In the genomic region with DNA sequence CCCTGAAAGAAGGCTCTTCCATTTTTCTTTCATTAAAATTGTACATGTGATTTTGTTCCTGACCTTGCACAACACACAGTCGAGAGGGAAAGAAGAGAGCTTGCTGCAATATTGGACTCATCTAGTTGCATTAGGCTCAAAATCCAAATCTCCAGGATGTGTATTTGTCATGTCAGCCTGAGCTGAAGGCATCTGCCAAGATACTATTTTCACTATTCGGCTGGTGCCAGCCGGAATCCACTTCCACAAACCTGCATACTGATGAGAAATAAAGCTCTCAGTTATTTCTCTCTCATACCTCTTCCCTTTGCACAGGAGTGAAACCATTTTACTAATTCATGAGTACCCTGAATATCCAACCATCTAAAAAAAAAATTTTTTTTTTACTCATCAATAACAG, we compare ENCODE assay signal across 16 mouse cellular contexts. TPM values are rescaled to one million over a fixed set of nuclear protein-coding genes. Genes with fewer than 3 reads are reported as not detected.
A peak's percentile ranks its signal among the peaks of the same experiment; 100 is the strongest.
DNase-seq lines count a peak whose midpoint lies in the region; ATAC-seq and TF ChIP-seq lines count a peak whose summit lies in the region.
"Had no signal": no experiment of that assay in that cellular context is flagged by ENCODE, and none has a peak within 500 bp of the region (broad histone marks: within the 10 kb centered on the region; RNA-seq: fewer than 3 reads in every experiment).

No protein-coding gene starts in this region.

- H3K9me3 ChIP-seq in hindbrain, embryonic 12.5 days (replicated peaks) = no peaks in the 10 kb centered on the region
- H3K9me3 ChIP-seq in hindbrain, embryonic 16.5 days (ENCODE audit: control insufficient read depth, low read length) = peaks cover 3% of the 10 kb centered on the region; the same call in 1 of the 2 replicates
- peaks cover 9% of the 10 kb centered on the region; the same call in 1 of the 2 replicates for H3K9me3 ChIP-seq in midbrain, embryonic 13.5 days
- H3K9me3 ChIP-seq: heart, embryonic 15.5 days had no signal

- peaks cover 11% of the 10 kb centered on the region for H3K4me1 ChIP-seq in hindbrain, embryonic 12.5 days
- H3K4me1 ChIP-seq in hindbrain, embryonic 16.5 days (ENCODE audit: control insufficient read depth, insufficient read depth, low read depth, low read length) = no peaks in the 10 kb centered on the region
- H3K4me1 ChIP-seq in midbrain, embryonic 13.5 days (replicated peaks) = peaks cover 25% of the 10 kb centered on the region
- H3K4me1 ChIP-seq: embryonic facial prominence, embryonic 13.5 days; heart, embryonic 15.5 days; limb, embryonic 13.5 days had no signal

- no peak overlapping the region for H3K9ac ChIP-seq in hindbrain, embryonic 12.5 days
- no peak overlapping the region for H3K9ac ChIP-seq in hindbrain, embryonic 16.5 days (ENCODE audit: low read depth, low read length)
- H3K9ac ChIP-seq in midbrain, embryonic 13.5 days (replicated peaks) = no peak overlapping the region
- H3K9ac ChIP-seq: embryonic facial prominence, embryonic 13.5 days; heart, embryonic 15.5 days; limb, embryonic 13.5 days had no signal

- no peaks in the 10 kb centered on the region for H3K36me3 ChIP-seq in hindbrain, embryonic 12.5 days
- H3K36me3 ChIP-seq in hindbrain, embryonic 16.5 days (ENCODE audit: control insufficient read depth, insufficient read depth, low read length) = no peaks in the 10 kb centered on the region
- H3K36me3 ChIP-seq in midbrain, embryonic 13.5 days = 0 out of 2 replicates have a peak, but pooled peaks cover 11% of the 10 kb centered on the region
- H3K36me3 ChIP-seq: embryonic facial prominence, embryonic 13.5 days; heart, embryonic 15.5 days; limb, embryonic 13.5 days had no signal

- no peaks in the 10 kb centered on the region for H3K27me3 ChIP-seq in hindbrain, embryonic 12.5 days
- H3K27me3 ChIP-seq in hindbrain, embryonic 16.5 days (replicated peaks; ENCODE audit: control insufficient read depth, insufficient read depth, low read length) = no peaks in the 10 kb centered on the region
- no peaks in the 10 kb centered on the region for H3K27me3 ChIP-seq in midbrain, embryonic 13.5 days
- H3K27me3 ChIP-seq: heart, embryonic 15.5 days had no signal

- H3K4me2 ChIP-seq in hindbrain, embryonic 12.5 days (replicated peaks) = no peak overlapping the region
- no peak overlapping the region for H3K4me2 ChIP-seq in hindbrain, embryonic 16.5 days (ENCODE audit: low read length)
- no peak overlapping the region for H3K4me2 ChIP-seq in midbrain, embryonic 13.5 days (replicated peaks)
- H3K4me2 ChIP-seq: embryonic facial prominence, embryonic 13.5 days; heart, embryonic 15.5 days; limb, embryonic 13.5 days had no signal

- peak; percentile 62 for DNase-seq in brain, embryonic 14.5 days (ENCODE audit: low read depth)
- DNase-seq in cerebellum, adult 9-10 months = peak; percentile 70
- DNase-seq in yolk sac, embryonic 10.5 days (ENCODE audit: low spot score) = no peak
- no peak for DNase-seq in spleen, postnatal 4 days (ENCODE audit: low spot score in 2 of 2)
- DNase-seq: adrenal gland, postnatal 25 days; heart, adult 18-20 months; kidney, adult 18-20 months; kidney, postnatal 25 days; layer of hippocampus, adult 9-11 months; thymus, postnatal 25 days had no signal

- ATAC-seq in hindbrain, embryonic 12.5 days (ENCODE audit: low FRiP score) = no peak
- no peak for ATAC-seq in hindbrain, embryonic 16.5 days
- ATAC-seq in midbrain, embryonic 13.5 days = no peak

- 77% methylated on average over 3 of the region's 3 CpGs for WGBS in hindbrain, embryonic 12.5 days
- WGBS in hindbrain, embryonic 16.5 days = 65% methylated on average over 3 of the region's 3 CpGs
- 81% methylated on average over 3 of the region's 3 CpGs for WGBS in midbrain, embryonic 13.5 days

- no peak for TF ChIP-seq CTCF in brain, embryonic 14.5 days (IDR thresholded peaks at IDR 0.05; ENCODE audit: borderline replicate concordance, extremely low read depth, insufficient read depth, insufficient read length)

- no peak for TF ChIP-seq POLR2A in brain, embryonic 14.5 days (IDR thresholded peaks at IDR 0.05; ENCODE audit: borderline replicate concordance, extremely low read depth, insufficient read depth, insufficient read length, poor library complexity, severe bottlenecking)

- peak overlapping the region; percentile 52; the same call in 1 of the 2 replicates for H3K27ac ChIP-seq in hindbrain, embryonic 12.5 days
- no peak overlapping the region for H3K27ac ChIP-seq in hindbrain, embryonic 16.5 days (ENCODE audit: low read depth, low read length)
- H3K27ac ChIP-seq in midbrain, embryonic 13.5 days = peak overlapping the region; percentile 80
- H3K27ac ChIP-seq: embryonic facial prominence, embryonic 13.5 days; heart, embryonic 15.5 days; limb, embryonic 13.5 days had no signal

- H3K4me3 ChIP-seq in hindbrain, embryonic 12.5 days = no peak overlapping the region
- no peak overlapping the region for H3K4me3 ChIP-seq in hindbrain, embryonic 16.5 days (ENCODE audit: low read length)
- H3K4me3 ChIP-seq in midbrain, embryonic 13.5 days (replicated peaks) = no peak overlapping the region
- H3K4me3 ChIP-seq: embryonic facial prominence, embryonic 13.5 days; heart, embryonic 15.5 days; limb, embryonic 13.5 days had no signal

RNA-seq across cellular contexts. Expression of a gene that starts 11.2 kb away (rescaled TPM):
- 40.4 and 45.0 TPM in 2 replicates for polyA plus RNA-seq in hindbrain, embryonic 12.5 days (2016; fragmentation: Nextera tagmentation; extraction: Ambion mirVana)
- 49.0 and 50.5 TPM in 2 replicates for polyA plus RNA-seq in hindbrain, embryonic 16.5 days (2015; fragmentation: Nextera tagmentation; extraction: Ambion mirVana)
- 35.2 and 53.4 TPM in 2 replicates for polyA plus RNA-seq in brain, embryonic 14.5 days (2012; rRNA removed)
- polyA plus RNA-seq in midbrain, embryonic 13.5 days (2015; fragmentation: Nextera tagmentation; extraction: Ambion mirVana) = 59.8 and 65.8 TPM in 2 replicates

Comparison
In these comparisons a context has a peak if more than half of its experiments do, and no peak if none do; other contexts are left out.
1. DNase-seq: peak in brain, embryonic 14.5 days (single experiment) and cerebellum, adult 9-10 months (single experiment); none in yolk sac, embryonic 10.5 days (single experiment) and spleen, postnatal 4 days (0 of 2).